Mouse (Mus musculus) brown adipose tissue, adult 24 weeks (tissue): ENCODE measurements at regions not wholly inside any gene's neighbourhood (a gene's known extent, or its start where the extent isn't known, plus 50 kb on each side); places are given as distances from the start of the nearest gene placed in this dataset.
A peak's percentile ranks its signal among the peaks of the same experiment; 100 is the strongest.

Experiments
- H3K27ac ChIP-seq: fragments of 200-500 bp; replicated peaks from 2 replicates; pipeline ENCODE4 v1.5.1; 2012; ENCODE audit warnings: low read depth, mild to moderate bottlenecking, low read length
- H3K4me1 ChIP-seq: fragments of 200-500 bp; 2 replicates; pipeline ENCODE4 v1.6.1; 2012; ENCODE audit warnings: low read length, mixed read lengths; ENCODE audit not compliant: control insufficient read depth, insufficient read depth, insufficient read length
- H3K4me3 ChIP-seq: fragments of 200-500 bp; 2 replicates; pipeline ENCODE4 v1.5.1; 2012; ENCODE audit warnings: low read depth, mild to moderate bottlenecking, low read length, moderate library complexity; ENCODE audit not compliant: insufficient read depth

DNA sequence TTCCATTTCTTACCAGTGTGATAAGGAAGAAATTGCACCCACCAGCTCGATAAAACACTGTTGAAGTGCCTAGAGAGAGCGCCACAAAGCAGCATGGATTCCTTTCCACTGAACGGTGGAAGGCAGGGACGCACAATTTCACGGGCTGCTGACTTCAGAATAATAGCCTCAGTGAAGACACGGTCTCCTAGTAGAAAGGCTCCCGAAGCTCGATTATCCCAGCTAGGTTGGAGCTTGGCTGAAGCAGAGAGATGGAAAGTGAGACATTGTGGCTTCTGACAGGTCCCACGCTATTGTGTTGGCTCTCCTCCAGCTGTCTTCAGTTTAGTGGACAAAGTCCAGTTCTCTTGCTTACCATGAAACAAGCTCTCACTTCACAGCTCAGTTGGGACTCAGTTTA lies 133.3 kb upstream of the Tab2 start:
- no peak overlapping the region for H3K27ac ChIP-seq

DNA sequence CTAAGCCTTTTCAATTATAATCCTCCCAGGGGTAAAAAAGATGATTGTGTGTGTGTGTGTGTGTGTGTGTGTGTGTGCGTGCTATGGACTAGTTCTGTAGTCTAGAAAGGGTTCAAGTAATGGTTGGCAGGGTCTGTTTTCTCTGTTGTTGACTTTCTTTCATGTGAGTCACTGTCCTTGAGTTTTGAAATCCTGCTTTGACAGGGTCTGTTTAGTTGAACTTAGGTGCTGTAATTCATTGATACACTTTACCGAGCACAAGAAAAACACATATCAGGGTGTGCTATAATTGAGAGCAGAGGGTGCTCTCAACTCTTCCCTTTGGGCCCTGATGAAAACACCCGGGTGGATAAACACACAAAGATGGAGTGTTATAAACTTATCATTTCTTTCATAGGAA lies 132.7 kb upstream of the Tab2 start:
- Histone ChIP-seq H3K27ac (no peak overlapping the region), H3K4me3 (no peak overlapping the region), H3K4me1 (no peaks in the 10 kb centered on the region)

More for the DNA sequence above, 133.3 kb upstream of the Tab2 start:
- Histone ChIP-seq H3K4me1 (no peaks in the 10 kb centered on the region), H3K4me3 (no peak overlapping the region)

DNA sequence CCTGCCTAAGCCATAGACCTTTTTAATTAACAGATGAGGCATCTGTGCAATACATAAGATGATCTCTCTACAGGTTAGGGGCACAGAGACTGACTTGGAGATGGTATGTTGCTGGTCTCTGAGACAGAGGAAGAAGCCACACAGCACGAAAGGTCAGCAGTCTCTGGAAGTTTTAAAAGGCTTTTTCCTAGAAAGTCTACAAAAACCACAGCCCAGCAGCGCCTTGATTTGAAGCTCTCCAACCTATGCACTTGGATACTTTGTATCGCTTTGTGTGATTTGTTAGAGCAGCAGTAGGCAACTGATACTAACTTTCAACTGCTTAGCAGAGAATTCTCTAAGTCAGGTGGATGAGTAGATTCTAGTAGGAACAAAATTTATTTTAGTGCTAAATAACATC lies 132.3 kb upstream of the Tab2 start:
- no peak overlapping the region for H3K27ac ChIP-seq
- no peak overlapping the region for H3K4me3 ChIP-seq
- no peaks in the 10 kb centered on the region for H3K4me1 ChIP-seq

DNA sequence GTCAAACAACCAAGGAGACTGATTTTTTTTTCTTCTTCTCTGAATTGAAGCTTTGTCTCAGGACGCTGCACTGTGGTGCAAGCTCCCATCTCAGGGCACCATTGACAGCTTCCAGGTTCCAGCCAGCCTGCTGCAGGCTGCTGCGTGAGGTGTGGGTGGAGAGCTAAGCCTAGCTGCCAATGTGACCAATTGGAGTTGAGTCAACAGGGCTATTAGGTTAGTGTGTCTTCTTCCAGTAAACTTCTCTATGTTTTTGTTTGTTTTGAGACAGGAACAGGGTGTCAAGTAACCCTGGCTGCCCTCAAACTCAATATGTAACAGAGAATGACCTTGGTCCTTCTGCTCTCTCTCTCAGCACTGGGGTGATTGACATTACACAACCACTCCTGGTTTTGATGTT lies 131.1 kb upstream of the Tab2 start:
- Histone ChIP-seq H3K4me1 (no peaks in the 10 kb centered on the region), H3K4me3 (peak overlapping the region; percentile 15; the same call in 1 of the 2 replicates), H3K27ac (0 out of 2 replicates have a peak overlapping the region, but pooled peaks have one; percentile 58)

DNA sequence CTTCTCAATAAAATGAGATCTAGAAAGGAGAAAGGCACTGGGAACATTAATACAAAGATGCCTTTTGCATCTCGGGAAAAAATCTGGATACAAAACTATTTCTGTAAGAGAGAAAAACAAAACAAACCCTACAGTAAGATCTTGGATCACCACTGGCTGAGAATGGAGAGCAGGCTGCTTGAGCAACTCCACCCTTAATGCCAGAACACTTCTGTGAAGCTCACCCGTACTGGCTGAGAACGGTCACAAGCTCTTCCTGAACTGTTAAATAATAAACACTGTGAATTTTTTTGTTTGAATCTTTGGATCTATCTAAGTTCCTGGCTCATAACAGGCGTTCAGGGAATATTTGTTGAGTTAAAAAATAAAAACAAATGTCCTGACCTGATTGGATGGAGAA lies 130.4 kb upstream of the Tab2 start:
- no peaks in the 10 kb centered on the region for H3K4me1 ChIP-seq

DNA sequence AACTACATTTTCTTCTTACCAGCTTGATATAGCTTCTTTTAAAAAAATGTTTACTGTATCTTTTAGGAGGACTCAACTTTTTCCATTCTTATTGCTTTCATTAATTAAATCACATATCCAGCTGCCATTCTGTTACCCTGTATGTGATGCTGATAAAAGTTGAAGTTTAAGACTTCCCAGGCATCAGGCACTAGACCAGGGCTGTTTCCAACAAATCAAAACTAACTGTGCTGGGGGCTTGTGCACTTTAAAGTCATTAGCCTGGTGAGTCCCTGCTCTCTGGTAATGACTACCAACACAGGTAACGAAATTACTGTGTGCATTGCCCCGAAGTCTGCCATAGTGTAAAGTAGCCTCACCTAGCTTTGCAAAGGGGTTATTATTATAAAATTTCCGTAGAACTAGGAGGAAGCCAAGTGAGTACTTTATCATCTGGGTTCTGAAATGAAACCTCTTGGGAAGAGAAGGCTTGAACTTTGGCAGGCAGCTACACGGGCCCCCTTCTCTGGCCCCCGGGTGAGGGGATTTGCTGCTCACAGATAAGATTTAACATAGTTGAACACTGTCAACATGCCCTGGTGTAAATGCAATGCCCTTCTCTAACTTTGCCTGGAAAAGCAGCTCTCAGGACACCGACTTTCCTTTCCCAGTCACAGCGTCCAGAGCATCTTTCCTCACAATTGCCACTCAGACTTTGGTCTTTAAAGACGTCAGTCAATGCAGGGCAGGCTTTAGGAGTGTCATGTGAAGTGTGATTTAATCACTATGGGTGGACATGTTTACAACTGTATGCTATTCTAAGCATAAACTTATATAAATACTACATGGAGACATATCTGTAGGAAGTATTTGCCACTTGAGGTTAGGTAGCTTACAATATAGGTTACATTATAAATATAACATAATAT lies 122.1 kb upstream of the Tab2 start:
- no peaks in the 10 kb centered on the region for H3K4me1 ChIP-seq
- no peak overlapping the region for H3K27ac ChIP-seq
- no peak overlapping the region for H3K4me3 ChIP-seq

More for the DNA sequence above, 130.4 kb upstream of the Tab2 start:
- Histone ChIP-seq H3K4me3 (peak overlapping the region; percentile 15; the same call in 1 of the 2 replicates), H3K27ac (no peak overlapping the region)

GRCm38 (mm10) chr10:8072463-8072862 lies 116.4 kb upstream of the Tab2 start:
- no peaks in the 10 kb centered on the region for H3K4me1 ChIP-seq
- no peak overlapping the region for H3K27ac ChIP-seq
- no peak overlapping the region for H3K4me3 ChIP-seq

- Histone ChIP-seq H3K4me3 (no peak overlapping the region), H3K27ac (no peak overlapping the region), H3K4me1 (no peaks in the 10 kb centered on the region)
Observed at GRCm38 (mm10) chr10:8071858-8072257, 115.8 kb upstream of the Tab2 start.

GRCm38 (mm10) chr10:8070472-8070871 lies 114.4 kb upstream of the Tab2 start:
- Histone ChIP-seq H3K4me1 (no peaks in the 10 kb centered on the region; the same call in 1 of the 2 replicates), H3K4me3 (no peak overlapping the region), H3K27ac (no peak overlapping the region)

GRCm38 (mm10) chr10:8066926-8067325 lies 110.9 kb upstream of the Tab2 start:
- no peaks in the 10 kb centered on the region; the same call in 1 of the 2 replicates for H3K4me1 ChIP-seq

GRCm38 (mm10) chr10:8065746-8066145 lies 109.7 kb upstream of the Tab2 start:
- Histone ChIP-seq H3K4me3 (no peak overlapping the region), H3K27ac (peak overlapping the region; percentile 60; the same call in 1 of the 2 replicates), H3K4me1 (no peaks in the 10 kb centered on the region; the same call in 1 of the 2 replicates)

More at GRCm38 (mm10) chr10:8066926-8067325, 110.9 kb upstream of the Tab2 start:
- H3K27ac ChIP-seq, result no peak overlapping the region
- no peak overlapping the region for H3K4me3 ChIP-seq

DNA sequence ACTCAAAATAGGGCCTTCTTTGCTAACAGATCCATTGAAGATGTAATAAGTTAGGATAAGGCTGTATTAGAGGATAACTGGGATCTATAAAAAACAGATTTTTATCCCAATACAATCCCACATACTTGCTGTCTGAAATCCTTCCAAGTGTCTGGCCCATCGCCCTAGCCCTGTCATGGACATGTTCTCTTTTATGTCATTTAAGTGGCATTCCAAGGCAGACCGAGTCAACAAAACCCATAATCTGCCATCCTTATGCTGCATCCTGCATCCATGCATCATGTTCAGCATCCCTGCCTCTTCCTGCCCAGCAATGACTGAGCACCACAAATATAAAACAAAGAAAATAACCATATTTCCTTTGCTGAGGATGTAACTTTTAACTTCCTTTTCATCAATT lies 108.3 kb upstream of the Tab2 start:
- Histone ChIP-seq H3K27ac (no peak overlapping the region), H3K4me1 (no peaks in the 10 kb centered on the region; the same call in 1 of the 2 replicates), H3K4me3 (no peak overlapping the region)

DNA sequence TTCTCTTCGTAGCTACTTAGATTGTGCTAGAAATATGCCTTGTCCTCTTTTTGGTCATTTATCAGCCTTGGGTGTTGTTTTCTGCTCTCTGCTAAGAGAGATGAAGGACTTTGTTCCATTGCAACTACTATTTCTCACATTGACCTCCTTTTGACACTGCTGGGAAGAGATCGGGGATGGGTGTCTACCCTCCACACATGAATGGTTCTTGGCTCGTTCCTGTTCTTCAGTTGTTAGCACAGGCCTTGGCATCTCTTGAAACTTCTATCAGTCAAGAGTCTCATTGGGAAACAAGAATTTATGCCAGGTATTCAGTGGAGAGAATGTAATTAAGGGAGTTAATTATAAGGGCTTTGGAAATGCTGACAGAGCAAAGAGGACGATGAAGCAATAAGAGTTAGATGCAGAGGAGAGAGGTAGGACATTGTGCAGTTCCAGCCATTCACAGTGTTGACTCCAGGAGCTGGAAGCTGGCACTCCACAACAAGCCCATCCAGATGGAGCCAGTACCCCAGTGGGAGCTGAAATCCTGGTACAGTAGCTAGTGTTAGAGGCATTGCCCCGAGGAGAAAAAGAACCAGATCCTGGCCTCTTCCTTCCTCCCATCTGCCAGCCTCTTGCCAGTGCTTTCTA lies 107.5 kb upstream of the Tab2 start:
- H3K27ac ChIP-seq, result no peak overlapping the region
- no peaks in the 10 kb centered on the region; the same call in 1 of the 2 replicates for H3K4me1 ChIP-seq
- no peak overlapping the region for H3K4me3 ChIP-seq

- H3K4me3 ChIP-seq, result no peak overlapping the region
- H3K27ac ChIP-seq, result no peak overlapping the region
- H3K4me1 ChIP-seq, result no peaks in the 10 kb centered on the region; the same call in 1 of the 2 replicates
Observed at GRCm38 (mm10) chr10:8060987-8061386, 105.0 kb upstream of the Tab2 start.

DNA sequence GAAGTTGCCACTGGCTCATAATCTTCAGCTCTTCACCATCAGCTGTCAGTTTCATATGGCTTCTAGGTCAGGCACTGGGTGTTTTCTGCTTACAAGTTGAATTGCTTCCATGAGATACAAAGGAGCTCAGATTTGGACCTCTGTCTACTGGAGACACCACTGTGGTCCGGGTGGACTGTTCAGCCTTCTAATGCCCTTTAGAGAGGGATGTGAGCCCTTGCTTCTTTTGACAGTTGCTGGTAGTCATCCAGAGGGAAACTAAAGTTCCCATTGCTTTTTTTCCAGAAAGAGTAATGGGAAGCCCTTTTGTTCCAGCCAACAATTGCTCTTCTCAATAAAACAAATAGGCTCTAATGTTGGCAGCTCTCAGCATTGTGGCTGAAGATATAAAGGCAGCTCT lies 103.7 kb upstream of the Tab2 start:
- Histone ChIP-seq H3K27ac (no peak overlapping the region), H3K4me3 (no peak overlapping the region), H3K4me1 (no peaks in the 10 kb centered on the region)
